Mouse (Mus musculus) testis, adult 2 months (tissue): ENCODE measurements around the gene Cacng8.

ENCODE experiments used
- CTCF ChIP-seq: fragments of 200-500 bp; IDR thresholded peaks from 2 replicates; pipeline ENCODE4 v1.5.1; 2012; ENCODE audit warnings: low read depth, mild to moderate bottlenecking, inconsistent platforms, low read length, moderate library complexity; ENCODE audit not compliant: control insufficient read depth, insufficient read depth, insufficient replicate concordance
- POLR2A ChIP-seq: fragments of 200-500 bp; IDR thresholded peaks from 2 replicates; pipeline ENCODE4 v1.6.1; 2012; ENCODE audit warnings: low read depth, mild to moderate bottlenecking, inconsistent platforms, low read length, moderate library complexity; ENCODE audit not compliant: control insufficient read depth

- no peak for TF ChIP-seq CTCF
- no peak for TF ChIP-seq POLR2A
Observed at GRCm38 (mm10) chr7:3343861-3344260, 46.6 kb upstream of the Cacng8 start.
